Mouse (Mus musculus) neural tube, embryonic 15.5 days (tissue): ENCODE measurements at regions not wholly inside any gene's neighbourhood (a gene's known extent, or its start where the extent isn't known, plus 50 kb on each side); places are given as distances from the start of the nearest gene placed in this dataset.

Experiments
- ATAC-seq: fragments of 200-750 bp; cut with Nextera tagmentation; 2 replicates; pipeline ENCODE4 v1.8.0; 2017; ENCODE audit warnings: mild to moderate bottlenecking, moderate TSS enrichment, moderate library complexity; ENCODE audit not compliant: low FRiP score
- H3K27ac ChIP-seq: fragments of 300-500 bp; sonication (generic); replicated peaks from 2 replicates; pipeline ENCODE4 v1.5.1; 2015; ENCODE audit warnings: mild to moderate bottlenecking, inconsistent platforms
- H3K27me3 ChIP-seq: fragments of 300-500 bp; sonication (generic); replicated peaks from 2 replicates; pipeline ENCODE4 v1.6.1; 2015; ENCODE audit warnings: inconsistent platforms
- H3K36me3 ChIP-seq: fragments of 300-500 bp; sonication (generic); 2 replicates; pipeline ENCODE4 v1.6.1; 2015; ENCODE audit warnings: inconsistent platforms
- H3K4me1 ChIP-seq: fragments of 300-500 bp; sonication (generic); 2 replicates; pipeline ENCODE4 v1.6.1; 2015; ENCODE audit warnings: inconsistent platforms
- H3K4me2 ChIP-seq: fragments of 300-500 bp; sonication (generic); 2 replicates; pipeline ENCODE4 v1.6.1; 2015; ENCODE audit warnings: inconsistent platforms, mild to moderate bottlenecking, moderate library complexity
- H3K4me3 ChIP-seq: fragments of 300-500 bp; sonication (generic); replicated peaks from 2 replicates; pipeline ENCODE4 v1.5.1; 2015; ENCODE audit warnings: mild to moderate bottlenecking, inconsistent platforms
- H3K9ac ChIP-seq: fragments of 300-500 bp; sonication (generic); replicated peaks from 2 replicates; pipeline ENCODE4 v1.6.1; 2015; ENCODE audit warnings: mild to moderate bottlenecking, inconsistent platforms
- H3K9me3 ChIP-seq: fragments of 300-500 bp; sonication (generic); replicated peaks from 2 replicates; pipeline ENCODE4 v1.6.1; 2016; ENCODE audit warnings: inconsistent platforms
- WGBS: fragments of 180-500 bp; shearing (Covaris S2); methylation state at CpG from one replicate; pipeline ENCODE4 v1.1.7; 2015; ENCODE audit warnings: mixed read lengths; 5-methylcytosine and 5-hydroxymethylcytosine counted together

GRCm38 (mm10) chr4:152825185-152825584 is 347.5 kb upstream of the Kcnab2 start:
- no peaks in the 10 kb centered on the region for H3K36me3 ChIP-seq
- no peak overlapping the region for H3K27ac ChIP-seq
- no peak overlapping the region for H3K4me2 ChIP-seq
- WGBS = 28% methylated on average over 12 of the region's 12 CpGs
- H3K4me3 ChIP-seq = no peak overlapping the region
- no peaks in the 10 kb centered on the region for H3K27me3 ChIP-seq
- H3K9ac ChIP-seq = no peak overlapping the region
- ATAC-seq = 0 out of 2 replicates have a peak, but pooled peaks have one; percentile 55
- H3K4me1 ChIP-seq = peaks cover 26% of the 10 kb centered on the region; the same call in 1 of the 2 replicates
- H3K9me3 ChIP-seq = no peaks in the 10 kb centered on the region

DNA sequence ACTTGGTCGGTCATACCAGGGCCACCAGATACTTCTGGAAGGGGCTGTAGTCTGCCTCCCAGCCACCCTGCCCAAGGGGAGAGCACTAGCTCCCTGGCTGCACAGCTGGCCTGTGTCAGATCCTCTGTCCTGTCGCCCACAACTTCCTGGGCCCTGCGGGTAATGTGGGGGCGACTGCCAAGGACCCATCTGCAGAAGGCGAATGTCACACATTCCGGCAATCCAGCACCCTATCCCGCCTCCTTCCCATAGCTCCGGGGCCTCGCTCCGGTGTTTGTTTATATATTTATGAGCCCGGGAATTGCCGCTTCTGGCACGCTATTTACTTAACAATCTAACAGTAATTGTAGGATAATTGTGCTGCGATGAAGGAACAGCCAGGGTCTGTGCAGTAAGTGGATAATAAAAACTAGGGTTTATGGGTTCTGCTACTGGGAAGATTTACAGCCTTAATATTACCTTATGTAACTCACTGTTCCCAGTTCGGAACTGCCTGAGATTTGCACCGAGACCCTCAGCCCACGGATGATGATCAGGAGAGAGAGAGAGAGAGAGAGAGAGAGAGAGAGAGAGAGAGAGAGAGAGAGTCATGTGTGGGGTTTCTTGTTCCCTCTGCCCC is 338.6 kb upstream of the Kcnab2 start:
- Histone ChIP-seq H3K9me3 (no peaks in the 10 kb centered on the region), H3K27ac (peak overlapping the region; percentile 68), H3K4me1 (peaks cover 20% of the 10 kb centered on the region), H3K27me3 (no peaks in the 10 kb centered on the region), H3K4me2 (peak overlapping the region; percentile 28; the same call in 1 of the 2 replicates), H3K9ac (no peak overlapping the region), H3K36me3 (no peaks in the 10 kb centered on the region), H3K4me3 (no peak overlapping the region)
- ATAC-seq = peak; percentile 81
- WGBS = 6% methylated on average over 17 of the region's 17 CpGs

DNA sequence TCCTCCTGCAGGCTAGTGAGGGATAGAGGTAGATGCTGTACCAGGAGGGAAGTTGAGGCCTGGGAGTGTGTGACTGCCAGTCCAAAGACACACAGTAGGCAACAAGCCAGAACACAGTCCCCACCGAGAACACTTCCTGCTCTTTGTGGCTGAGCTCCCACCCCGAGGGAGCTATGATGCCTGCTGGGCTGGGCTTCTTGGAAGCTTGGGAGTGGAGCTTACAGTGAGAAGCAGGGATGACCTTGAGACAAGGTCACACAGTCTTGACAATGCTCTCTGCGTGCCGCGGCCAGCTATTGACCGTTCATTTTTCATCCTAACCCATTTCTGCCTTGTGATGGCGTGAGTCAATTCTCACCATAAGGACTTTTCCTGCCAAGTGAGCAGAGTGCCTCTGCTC is 328.9 kb upstream of the Kcnab2 start:
- H3K36me3 ChIP-seq = no peaks in the 10 kb centered on the region
- H3K27me3 ChIP-seq = no peaks in the 10 kb centered on the region
- no peak overlapping the region for H3K4me3 ChIP-seq
- H3K4me2 ChIP-seq = no peak overlapping the region
- H3K9ac ChIP-seq = no peak overlapping the region
- no peak for ATAC-seq
- WGBS = 85% methylated on average over 7 of the region's 7 CpGs
- H3K9me3 ChIP-seq = no peaks in the 10 kb centered on the region
- H3K4me1 ChIP-seq = no peaks in the 10 kb centered on the region
- H3K27ac ChIP-seq = no peak overlapping the region

DNA sequence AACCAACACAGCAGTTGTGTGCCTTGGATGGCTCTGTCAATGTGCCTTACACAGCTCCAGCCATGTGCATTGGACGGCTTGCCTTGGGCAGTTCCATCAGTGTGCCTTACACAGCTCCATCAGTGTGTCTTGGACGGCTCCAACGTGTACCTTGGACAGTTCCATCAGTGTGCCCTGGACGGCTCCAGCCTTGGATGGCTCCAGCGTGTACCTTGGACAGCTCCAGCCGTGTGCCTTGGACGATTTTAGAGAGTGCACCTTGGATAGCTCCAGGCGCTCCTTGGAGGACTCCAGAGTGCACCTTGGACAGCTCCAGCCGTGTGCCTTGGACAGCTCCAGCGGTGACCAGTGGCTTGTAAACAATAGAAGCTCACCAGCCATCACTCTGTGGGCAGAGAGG is 321.7 kb upstream of the Kcnab2 start:
- no peak for ATAC-seq
- Histone ChIP-seq H3K4me1 (no peaks in the 10 kb centered on the region), H3K4me3 (no peak overlapping the region), H3K27me3 (no peaks in the 10 kb centered on the region), H3K9ac (no peak overlapping the region), H3K27ac (no peak overlapping the region), H3K9me3 (no peaks in the 10 kb centered on the region), H3K4me2 (no peak overlapping the region), H3K36me3 (no peaks in the 10 kb centered on the region)
- 25% methylated on average over 10 of the region's 10 CpGs for WGBS

- H3K9ac ChIP-seq = no peak overlapping the region
- ATAC-seq = no peak
- H3K36me3 ChIP-seq = no peaks in the 10 kb centered on the region
- H3K9me3 ChIP-seq = peaks cover 6% of the 10 kb centered on the region; the same call in 1 of the 2 replicates
- 60% methylated on average over 7 of the region's 7 CpGs for WGBS
- no peak overlapping the region for H3K4me3 ChIP-seq
- H3K27me3 ChIP-seq = no peaks in the 10 kb centered on the region
- H3K4me2 ChIP-seq = no peak overlapping the region
- peak overlapping the region; percentile 19; the same call in 1 of the 2 replicates for H3K27ac ChIP-seq
- 0 out of 2 replicates have a peak, but pooled peaks cover 2% of the 10 kb centered on the region for H3K4me1 ChIP-seq
These were observed 310.8 kb upstream of the Kcnab2 start for GRCm38 (mm10) chr4:152788431-152788830.

DNA sequence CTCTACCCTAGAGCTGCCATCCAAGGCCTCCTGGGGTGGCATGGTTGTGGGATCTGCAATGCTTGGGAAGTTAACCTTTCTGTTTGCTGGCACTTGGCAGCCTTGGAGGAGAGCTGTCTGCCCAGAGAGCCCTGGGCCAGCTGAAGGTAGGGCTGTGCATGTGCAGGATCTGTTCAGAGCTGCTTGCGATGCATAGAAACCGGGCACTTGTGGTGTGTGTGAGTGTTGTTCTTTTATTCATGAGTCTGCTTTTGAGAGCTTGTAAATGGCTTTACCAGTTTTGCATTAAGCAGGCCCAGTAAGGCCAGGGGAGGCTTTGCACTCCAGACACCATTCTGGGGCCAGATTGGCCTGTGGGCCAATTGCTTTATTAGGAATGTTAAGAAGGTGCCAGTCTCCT is 307.3 kb upstream of the Kcnab2 start:
- H3K27me3 ChIP-seq = no peaks in the 10 kb centered on the region
- H3K27ac ChIP-seq = no peak overlapping the region
- H3K9ac ChIP-seq = no peak overlapping the region
- no peak for ATAC-seq
- H3K36me3 ChIP-seq = no peaks in the 10 kb centered on the region
- no peaks in the 10 kb centered on the region for H3K9me3 ChIP-seq
- peaks cover 2% of the 10 kb centered on the region; the same call in 1 of the 2 replicates for H3K4me1 ChIP-seq
- H3K4me3 ChIP-seq = no peak overlapping the region
- 27% methylated on average over 2 of the region's 2 CpGs for WGBS
- H3K4me2 ChIP-seq = no peak overlapping the region

DNA sequence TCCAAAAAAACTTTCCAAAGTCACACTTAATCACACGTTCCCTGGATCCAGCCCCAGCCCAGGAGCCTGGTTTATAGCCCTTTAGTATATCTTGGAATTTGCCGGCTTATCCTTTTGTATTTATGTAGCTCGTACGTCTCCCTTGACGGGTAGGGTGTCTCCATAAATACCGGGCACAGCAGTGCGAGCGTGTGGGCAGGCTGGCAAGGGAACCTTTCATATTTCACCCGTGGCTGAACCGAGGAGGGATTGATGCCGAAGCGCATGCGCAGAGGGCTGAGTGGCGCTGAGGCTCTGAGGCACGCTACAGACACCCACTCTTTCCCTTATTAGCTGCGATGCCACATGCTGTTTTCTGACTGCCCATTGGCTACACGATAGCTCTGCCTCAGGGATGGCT is 301.9 kb upstream of the Kcnab2 start:
- H3K4me3 ChIP-seq = no peak overlapping the region
- no peaks in the 10 kb centered on the region for H3K27me3 ChIP-seq
- H3K9me3 ChIP-seq = no peaks in the 10 kb centered on the region
- H3K4me2 ChIP-seq = peak overlapping the region; percentile 13; the same call in 1 of the 2 replicates
- no peak overlapping the region for H3K9ac ChIP-seq
- no peaks in the 10 kb centered on the region for H3K36me3 ChIP-seq
- no peak for ATAC-seq
- 53% methylated on average over 17 of the region's 17 CpGs for WGBS
- peaks cover 6% of the 10 kb centered on the region for H3K4me1 ChIP-seq
- peak overlapping the region; percentile 13; the same call in 1 of the 2 replicates for H3K27ac ChIP-seq

GRCm38 (mm10) chr4:152775801-152776200 is 298.1 kb upstream of the Kcnab2 start:
- Histone ChIP-seq H3K4me3 (no peak overlapping the region), H3K27ac (no peak overlapping the region), H3K4me2 (no peak overlapping the region), H3K36me3 (no peaks in the 10 kb centered on the region), H3K4me1 (peaks cover 10% of the 10 kb centered on the region), H3K9ac (no peak overlapping the region), H3K9me3 (no peaks in the 10 kb centered on the region), H3K27me3 (no peaks in the 10 kb centered on the region)
- 80% methylated on average over 6 of the region's 6 CpGs for WGBS
- ATAC-seq = no peak

DNA sequence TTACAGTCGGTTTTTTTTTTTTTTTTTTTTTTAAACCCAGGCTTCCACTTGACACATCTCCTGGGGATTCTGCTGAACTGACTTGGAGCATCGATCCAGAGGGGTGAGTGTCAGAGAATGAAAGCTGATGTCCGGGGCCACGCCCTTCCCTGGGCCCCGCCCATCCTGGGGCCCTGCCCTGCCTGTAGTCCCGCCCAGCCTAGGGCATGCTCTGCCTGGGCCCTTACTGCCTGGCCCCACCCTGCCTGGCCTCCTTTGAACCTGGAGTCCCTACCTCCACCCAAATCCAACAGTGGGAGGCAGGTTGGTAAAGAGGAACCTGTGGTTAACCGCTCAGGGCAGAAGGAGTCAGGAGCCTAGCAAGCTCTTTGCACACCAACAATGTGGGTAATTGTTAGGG is 293.7 kb upstream of the Kcnab2 start:
- Histone ChIP-seq H3K27me3 (no peaks in the 10 kb centered on the region), H3K36me3 (no peaks in the 10 kb centered on the region), H3K4me3 (no peak overlapping the region), H3K9me3 (no peaks in the 10 kb centered on the region), H3K4me1 (peaks cover 7% of the 10 kb centered on the region), H3K4me2 (no peak overlapping the region), H3K27ac (no peak overlapping the region), H3K9ac (no peak overlapping the region)
- no peak for ATAC-seq
- WGBS = 68% methylated on average over 7 of the region's 7 CpGs

- Histone ChIP-seq H3K4me2 (no peak overlapping the region), H3K9ac (no peak overlapping the region), H3K27me3 (no peaks in the 10 kb centered on the region), H3K4me3 (no peak overlapping the region), H3K36me3 (no peaks in the 10 kb centered on the region), H3K27ac (no peak overlapping the region), H3K4me1 (peaks cover 12% of the 10 kb centered on the region), H3K9me3 (no peaks in the 10 kb centered on the region)
- 89% methylated on average over 5 of the region's 5 CpGs for WGBS
- ATAC-seq = no peak
These were observed 289.7 kb upstream of the Kcnab2 start for GRCm38 (mm10) chr4:152767372-152767771.

DNA sequence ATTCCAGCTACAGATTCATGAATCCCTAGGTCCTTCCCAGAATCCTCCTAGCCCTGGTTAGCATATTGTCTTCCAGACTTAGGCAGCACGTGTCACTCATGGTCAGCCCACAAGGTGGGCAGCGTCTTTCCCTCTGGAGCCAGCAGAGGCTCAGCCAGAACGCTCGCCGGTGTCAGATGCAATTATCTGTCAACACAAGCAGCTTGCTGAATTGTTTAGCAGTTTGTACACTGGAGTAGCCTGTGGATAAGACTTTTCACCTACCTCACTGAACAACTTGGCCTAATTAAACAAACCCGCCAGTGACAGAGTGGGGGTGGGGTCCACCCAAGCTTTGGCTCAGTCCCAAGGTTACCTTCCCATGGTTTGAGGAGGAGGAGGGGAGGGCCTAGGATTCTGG is 285.4 kb upstream of the Kcnab2 start:
- WGBS = 54% methylated on average over 6 of the region's 6 CpGs

DNA sequence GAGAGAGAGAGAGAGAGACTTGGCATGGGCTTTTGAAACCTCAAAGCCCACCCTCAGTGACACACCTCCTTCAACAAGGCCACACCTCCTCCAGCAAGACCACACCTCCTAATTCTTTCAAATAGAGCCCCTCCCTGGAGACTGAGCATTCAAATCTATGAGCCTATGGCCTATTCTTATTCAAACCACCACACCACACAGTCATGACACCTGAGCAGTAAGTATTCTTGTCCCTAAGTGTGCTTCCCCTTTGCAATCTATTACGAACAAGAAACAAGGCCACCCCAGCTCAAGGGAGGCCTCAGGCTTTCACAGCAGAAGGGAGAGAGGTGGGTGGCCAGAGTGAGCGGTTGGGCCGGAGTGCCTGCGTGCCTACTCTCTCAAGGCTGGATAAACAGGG is 284.9 kb upstream of the Kcnab2 start:
- Histone ChIP-seq H3K4me1 (0 out of 2 replicates have a peak, but pooled peaks cover 5% of the 10 kb centered on the region), H3K9me3 (no peaks in the 10 kb centered on the region)
- ATAC-seq = no peak

More for the DNA sequence above, 285.4 kb upstream of the Kcnab2 start:
- Histone ChIP-seq H3K4me1 (0 out of 2 replicates have a peak, but pooled peaks cover 5% of the 10 kb centered on the region), H3K9me3 (no peaks in the 10 kb centered on the region), H3K36me3 (no peaks in the 10 kb centered on the region), H3K4me3 (no peak overlapping the region), H3K27me3 (no peaks in the 10 kb centered on the region), H3K4me2 (no peak overlapping the region), H3K27ac (no peak overlapping the region), H3K9ac (no peak overlapping the region)
- ATAC-seq = no peak

More for the DNA sequence above, 284.9 kb upstream of the Kcnab2 start:
- Histone ChIP-seq H3K36me3 (no peaks in the 10 kb centered on the region), H3K27ac (no peak overlapping the region), H3K4me2 (no peak overlapping the region), H3K27me3 (no peaks in the 10 kb centered on the region), H3K4me3 (no peak overlapping the region), H3K9ac (no peak overlapping the region)
- 71% methylated on average over 4 of the region's 4 CpGs for WGBS
